Mouse (Mus musculus) T-helper 17 cell (primary cell): ENCODE measurements around the gene Mxd1.

Experiments used
- in situ Hi-C, 2 experiments: fragments of 300-600 bp; cut with MboI, MseI; formaldehyde crosslinking; loops; 1 replicate in 1 of 2; 2 replicates in 1 of 2; pipeline ENCODE4 v1.15.1; 2025; ENCODE audit warnings: high pct_unique_total_duplicates in 2 of 2

The Mxd1 gene

DNA sequence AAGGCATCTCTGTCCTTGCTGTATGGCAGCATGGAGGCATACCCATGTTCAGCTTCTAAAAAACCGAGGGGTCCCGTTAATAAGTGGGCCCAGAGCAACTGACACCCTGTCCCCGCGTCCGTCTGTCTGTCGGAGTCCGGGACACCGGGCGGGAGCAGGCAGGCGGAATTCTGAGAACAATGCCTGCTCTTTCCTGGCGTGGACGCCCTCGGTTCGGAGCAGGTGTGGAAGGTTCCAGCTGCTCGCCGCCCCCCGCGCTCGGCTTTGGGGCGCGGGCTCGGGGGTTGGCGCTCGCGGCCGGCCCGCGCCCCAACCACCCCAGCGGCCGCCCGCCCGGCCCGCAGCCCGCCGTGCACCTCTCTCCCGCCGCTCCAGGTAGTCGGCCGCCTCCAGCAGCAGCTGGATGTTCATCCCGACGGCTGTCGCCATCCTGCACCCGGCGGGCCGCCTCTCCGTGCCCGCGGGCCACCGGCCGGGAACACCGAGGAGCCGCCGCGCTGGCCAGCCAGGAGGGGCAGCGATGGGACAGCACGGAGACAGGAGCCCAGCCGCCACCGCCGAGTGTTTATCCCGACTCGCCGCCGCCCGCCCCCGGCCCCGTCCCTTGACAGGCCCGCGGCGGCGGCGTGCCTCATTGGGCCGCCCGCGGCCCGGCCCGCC, at the start of gene Mxd1:
Gene Mxd1, minus strand, starts transcription at position 582 of the 660 bp plus-strand sequence.
- in situ Hi-C loops = no loop called here

DNA sequence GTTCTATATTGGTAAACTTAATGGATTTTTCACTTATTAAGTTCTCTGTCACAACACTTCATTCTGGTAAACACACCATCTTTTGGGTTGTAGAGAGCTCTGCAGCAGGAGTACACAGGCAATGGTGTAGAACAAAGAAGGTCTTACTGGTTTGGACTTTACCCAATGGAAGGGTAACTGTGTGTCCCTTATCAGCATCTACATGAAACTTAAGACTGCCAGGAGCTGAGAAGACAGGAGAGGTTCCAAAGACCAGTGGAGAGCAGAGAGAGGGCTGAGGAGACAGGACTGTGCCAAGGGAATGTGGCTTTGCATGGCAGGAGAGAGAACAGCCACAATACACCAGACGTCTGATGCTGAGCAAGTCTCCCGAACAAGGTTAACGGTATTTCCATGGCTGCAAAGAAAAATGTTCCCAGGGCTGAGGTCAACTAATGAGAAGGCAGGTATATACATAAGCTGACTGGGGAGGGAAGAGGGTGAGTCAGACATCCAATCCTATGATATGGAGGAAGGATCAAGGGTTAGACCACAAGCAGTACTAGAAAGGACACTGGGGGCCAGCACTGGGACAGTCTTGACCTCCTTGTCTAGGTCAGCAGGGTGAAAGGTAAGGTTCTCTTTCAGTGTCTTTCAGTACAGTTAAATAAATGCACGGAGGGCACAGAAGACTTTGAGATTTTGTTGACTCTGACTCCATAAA, 39.3 kb upstream of the Mxd1 start:
- in situ Hi-C loops = no loop called here

GRCm38 (mm10) chr6:86702577-86702976, 33.6 kb upstream of the Mxd1 start:
- in situ Hi-C loops = no loop called here

GRCm38 (mm10) chr6:86697903-86698302, 28.9 kb upstream of the Mxd1 start:
- in situ Hi-C loops = no loop called here

GRCm38 (mm10) chr6:86696213-86696612, 27.3 kb upstream of the Mxd1 start:
- in situ Hi-C loops = no loop called here

DNA sequence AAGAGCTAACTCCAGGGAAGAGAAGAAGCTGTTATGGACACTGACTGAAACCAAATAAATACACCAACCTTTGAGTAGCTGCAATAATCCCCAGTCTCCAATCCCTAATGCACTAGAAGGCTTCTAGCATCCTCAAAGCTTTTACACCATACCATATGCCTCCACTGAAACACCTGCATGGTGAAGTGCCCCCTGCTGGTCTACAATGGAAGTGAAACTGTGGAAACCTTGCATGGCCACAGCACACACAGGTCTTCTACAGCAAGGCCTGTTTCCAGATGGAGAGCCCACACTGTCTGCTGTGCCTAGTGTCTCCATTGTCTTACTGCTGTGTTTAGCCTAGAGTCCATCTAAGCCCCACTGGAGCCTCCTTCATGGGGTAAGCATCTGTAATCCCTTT, 25.5 kb upstream of the Mxd1 start:
- in situ Hi-C loops = no loop called here

- in situ Hi-C loops = no loop called here
These were observed 20.7 kb upstream of the Mxd1 start for GRCm38 (mm10) chr6:86689671-86690070.

DNA sequence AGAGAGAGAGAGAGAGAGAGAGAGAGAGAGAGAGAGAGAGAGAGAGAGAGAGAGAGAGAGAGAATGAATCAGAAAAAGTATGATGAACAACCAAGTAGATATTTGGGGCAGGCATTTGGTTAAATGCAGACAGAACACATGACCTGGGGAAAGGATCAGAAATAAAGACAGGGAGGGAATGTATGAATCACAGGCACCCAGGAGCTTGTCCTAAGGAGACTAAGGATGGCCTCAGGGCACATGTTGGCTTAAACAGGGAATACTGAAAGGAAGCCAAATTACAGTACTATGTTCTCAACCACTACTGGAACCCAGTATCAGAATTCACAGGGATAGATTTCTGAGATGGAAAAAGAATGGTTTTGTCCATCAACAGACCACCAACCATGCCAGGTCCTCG, 18.0 kb upstream of the Mxd1 start:
- in situ Hi-C loops = no loop called here

- in situ Hi-C loops = no loop called here
These were observed 15.7 kb upstream of the Mxd1 start for GRCm38 (mm10) chr6:86684655-86685011.

DNA sequence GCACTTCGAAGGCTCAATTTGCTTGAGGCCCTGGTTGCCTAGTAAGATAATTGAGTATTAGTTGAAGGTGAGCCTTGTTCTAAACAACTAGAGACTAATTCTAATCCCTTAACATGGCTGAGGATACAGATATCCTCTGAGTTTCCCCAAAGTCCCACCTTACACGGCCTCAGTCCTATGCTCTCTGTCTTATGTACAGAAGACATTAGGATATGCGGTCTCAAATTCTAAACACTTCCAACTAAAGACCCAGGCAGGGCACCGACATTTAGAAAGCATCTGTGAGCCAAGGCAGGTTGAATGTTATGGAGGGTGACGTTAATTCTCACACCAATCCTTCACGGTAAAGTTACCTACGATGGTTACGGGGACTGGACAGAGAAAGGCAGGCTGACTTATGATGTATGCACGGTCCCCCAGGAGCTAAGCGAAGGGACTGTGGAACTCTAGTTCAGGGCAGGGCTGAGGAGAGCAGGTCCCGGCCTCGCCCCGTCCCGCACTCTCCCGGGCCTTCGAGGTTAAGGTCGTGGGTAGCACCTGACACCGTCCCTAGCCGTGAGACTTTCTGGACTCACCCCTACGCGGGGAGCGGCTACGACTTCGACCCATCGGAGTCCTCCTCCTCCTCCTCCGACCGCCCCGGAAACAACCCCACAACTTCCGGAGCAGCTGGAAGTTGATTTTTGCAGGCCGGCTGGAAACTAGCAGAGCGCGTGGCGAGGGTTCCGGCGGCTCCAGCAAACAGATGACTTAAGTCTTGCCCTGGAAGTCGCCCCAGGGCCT, 15.1 kb upstream of the Mxd1 start, which contains the start of gene Snrnp27:
Gene Snrnp27, minus strand, starts transcription at position 651 of the 783 bp plus-strand sequence.
- in situ Hi-C loops = no loop called here

GRCm38 (mm10) chr6:86681289-86681688, 12.3 kb upstream of the Mxd1 start:
- in situ Hi-C loops = no loop called here

DNA sequence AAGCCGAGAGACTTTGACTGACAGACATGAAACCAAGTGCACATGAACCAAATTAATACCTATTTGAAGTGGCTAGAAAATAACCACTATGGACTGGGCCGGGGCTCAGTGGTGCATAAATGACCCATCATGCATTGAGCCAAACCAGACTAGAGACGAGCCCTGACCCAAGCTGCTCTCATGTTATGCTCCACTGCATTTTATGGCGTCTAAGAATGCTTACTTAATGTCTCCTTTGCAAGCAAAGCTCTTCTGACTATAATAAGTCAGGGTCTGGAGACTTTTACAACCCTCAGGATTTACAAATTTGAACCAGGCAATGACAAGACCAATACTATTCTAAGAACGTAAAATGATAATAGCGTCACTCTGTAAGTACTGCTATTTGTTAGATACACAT, 9.4 kb upstream of the Mxd1 start:
- in situ Hi-C loops = loop anchor here in 1 of 2 experiments (10.0 kb wide), 1 partner anchor 144 kb away; no protein-coding TSS in a partner anchor

DNA sequence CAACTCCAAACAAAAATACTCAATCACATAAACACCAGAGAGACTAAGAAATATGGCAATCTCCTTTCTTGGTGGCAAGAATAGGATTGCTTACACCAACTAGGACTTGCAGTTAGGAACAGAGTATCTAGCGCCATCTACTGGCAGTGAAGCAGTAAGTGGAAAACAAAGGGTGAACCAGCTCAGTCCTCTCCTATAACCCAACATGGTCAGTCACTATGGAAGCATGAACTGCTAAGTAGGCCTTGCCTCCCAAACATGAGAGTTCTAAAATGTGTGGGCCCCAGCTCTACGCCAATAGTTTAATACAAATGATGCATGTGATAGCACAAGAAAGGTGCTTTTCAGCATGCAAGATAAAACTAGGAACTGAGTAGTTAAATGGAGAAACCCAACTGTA, 1.9 kb upstream of the Mxd1 start:
- in situ Hi-C loops = loop anchor here (5.0 to 10.0 kb wide), 2 partner anchors 134 to 136 kb away; no protein-coding TSS in a partner anchor

DNA sequence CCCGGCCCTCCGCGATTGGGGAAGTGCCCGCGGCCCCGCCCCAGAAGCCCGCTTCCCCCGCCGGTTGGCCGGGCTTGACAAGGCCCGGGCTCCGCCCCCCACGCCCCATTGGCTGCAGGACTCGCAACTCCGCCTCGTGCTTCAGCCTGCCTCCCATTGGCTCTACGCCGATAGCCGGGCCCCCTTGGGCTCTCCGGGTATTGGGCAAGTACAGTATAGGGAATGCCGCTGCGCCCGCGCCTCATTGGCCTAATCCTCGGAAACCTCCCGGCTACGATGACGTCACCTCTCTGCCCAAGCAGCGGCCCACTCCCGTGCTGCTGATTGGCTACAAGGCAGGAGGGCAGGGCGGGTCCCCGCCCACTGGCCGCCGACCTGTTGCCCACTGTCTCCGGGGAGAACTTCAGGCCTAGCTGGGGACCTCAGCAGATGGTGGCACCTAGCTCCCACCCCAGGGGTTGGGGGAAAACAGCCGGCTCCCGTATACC, 323 bp upstream of the Mxd1 start:
- in situ Hi-C loops = no loop called here

GRCm38 (mm10) chr6:86667061-86667460, 1.9 kb downstream of the Mxd1 start:
- in situ Hi-C loops = no loop called here

DNA sequence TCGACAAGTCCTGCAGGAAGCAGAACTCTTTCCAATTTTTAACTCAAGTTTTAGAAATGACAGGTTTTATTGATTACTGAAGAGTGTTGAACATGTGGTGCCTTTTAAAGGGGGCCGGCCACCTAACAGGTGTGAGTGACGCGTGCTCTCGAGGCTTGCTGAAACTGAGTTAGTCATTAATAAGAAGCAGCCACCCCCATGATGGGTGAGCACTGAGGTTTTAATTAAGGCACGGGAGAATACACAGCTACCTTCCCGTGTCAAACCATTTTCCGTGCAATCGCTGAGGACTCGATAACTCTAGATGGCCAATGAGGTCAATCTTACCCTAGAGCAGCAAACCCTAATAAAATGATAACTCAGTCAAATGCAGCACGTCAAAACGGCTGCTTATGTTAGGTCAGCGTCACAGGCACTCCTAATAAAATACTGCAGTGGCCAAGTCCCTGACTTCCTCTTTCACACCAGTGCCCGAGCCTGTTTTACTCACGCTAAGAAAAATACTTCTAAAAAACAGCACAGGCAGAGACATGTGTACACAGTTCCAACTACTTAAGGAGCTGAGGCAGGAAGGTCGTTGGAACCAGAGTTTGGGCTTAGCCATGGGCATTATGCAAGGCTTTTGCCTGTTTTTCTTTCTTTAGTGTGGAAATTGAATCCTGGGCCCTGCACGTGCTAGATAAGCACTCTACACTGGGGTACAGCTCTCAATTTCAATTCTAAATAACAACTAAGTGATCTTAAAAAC, 3.2 kb downstream of the Mxd1 start:
- in situ Hi-C loops = no loop called here

- in situ Hi-C loops = no loop called here
These were observed 3.9 kb downstream of the Mxd1 start for GRCm38 (mm10) chr6:86665076-86665475.

- in situ Hi-C loops = loop anchor here in 1 of 2 experiments (5.0 kb wide), 1 partner anchor 58 kb away; no protein-coding TSS in a partner anchor
These were observed 8.6 kb downstream of the Mxd1 start for GRCm38 (mm10) chr6:86660161-86660877.

- in situ Hi-C loops = no loop called here
These were observed 10.5 kb downstream of the Mxd1 start for GRCm38 (mm10) chr6:86658501-86658900.

DNA sequence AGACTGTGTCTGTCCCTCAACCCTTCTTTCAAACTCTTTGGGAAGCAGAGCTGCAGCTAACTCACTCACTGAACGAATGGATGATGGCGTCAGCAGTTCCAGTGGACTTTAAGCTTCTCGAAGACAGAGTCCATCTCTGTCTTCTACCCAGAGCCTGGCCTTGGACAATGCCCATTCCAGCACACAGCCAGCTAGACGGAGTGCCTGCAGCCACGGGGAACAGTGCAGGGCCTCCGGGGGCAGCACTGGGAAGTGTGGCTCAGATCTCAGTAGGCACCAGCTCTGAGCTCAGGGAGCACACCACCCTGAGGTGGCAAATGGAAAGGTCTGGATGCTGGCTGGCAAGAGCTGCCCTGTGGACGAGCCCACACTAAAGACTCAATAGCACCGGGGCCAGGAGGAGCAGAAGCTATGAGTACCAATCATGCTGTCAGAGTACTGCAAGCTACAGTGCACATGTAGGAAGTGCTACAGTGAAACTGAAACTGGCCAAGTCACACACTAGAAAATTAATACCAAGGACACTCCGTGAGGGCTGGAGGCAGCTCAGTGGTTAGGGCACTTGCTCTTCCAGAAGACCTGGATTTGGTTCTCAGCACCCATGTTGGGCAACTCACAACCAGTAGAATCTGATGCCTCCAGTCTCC, 14.6 kb downstream of the Mxd1 start:
- in situ Hi-C loops = loop anchor here in 1 of 2 experiments (5.0 kb wide), 1 partner anchor 102 kb away; no protein-coding TSS in a partner anchor
